Mouse (Mus musculus) stomach, embryonic 15.5 days (tissue): ENCODE measurements around the gene Adgrl1. TPM values are rescaled to one million over a fixed set of nuclear protein-coding genes. Genes with fewer than 3 reads are reported as not detected.
A peak's percentile ranks its signal among the peaks of the same experiment; 100 is the strongest.

Experiments used
- ATAC-seq: fragments of 200-750 bp; cut with Nextera tagmentation; 2 replicates; pipeline ENCODE4 v1.8.0; 2017; ENCODE audit warnings: low read depth, moderate number of reproducible peaks, moderate TSS enrichment; ENCODE audit not compliant: insufficient read depth, low FRiP score
- H3K27ac ChIP-seq: fragments of 300-500 bp; sonication (generic); 2 replicates; pipeline ENCODE4 v1.5.1; 2015; ENCODE audit warnings: mild to moderate bottlenecking, inconsistent platforms
- H3K27me3 ChIP-seq: fragments of 300-500 bp; sonication (generic); replicated peaks from 2 replicates; pipeline ENCODE4 v1.6.1; 2015; ENCODE audit warnings: inconsistent platforms
- H3K36me3 ChIP-seq: fragments of 300-500 bp; sonication (generic); 2 replicates; pipeline ENCODE4 v1.6.1; 2015; ENCODE audit warnings: inconsistent platforms
- H3K4me1 ChIP-seq: fragments of 300-500 bp; sonication (generic); 2 replicates; pipeline ENCODE4 v1.6.1; 2015; ENCODE audit warnings: inconsistent platforms
- H3K4me2 ChIP-seq: fragments of 300-500 bp; sonication (generic); 2 replicates; pipeline ENCODE4 v1.6.1; 2015; ENCODE audit warnings: mild to moderate bottlenecking, inconsistent platforms
- H3K4me3 ChIP-seq: fragments of 300-500 bp; sonication (generic); replicated peaks from 2 replicates; pipeline ENCODE4 v1.5.1; 2015; ENCODE audit warnings: inconsistent platforms
- H3K9ac ChIP-seq: fragments of 300-500 bp; sonication (generic); 2 replicates; pipeline ENCODE4 v1.6.1; 2015; ENCODE audit warnings: inconsistent platforms
- H3K9me3 ChIP-seq: fragments of 300-500 bp; sonication (generic); 2 replicates; pipeline ENCODE4 v1.6.1; 2016; ENCODE audit warnings: inconsistent platforms
- WGBS: fragments of 180-500 bp; shearing (Covaris S2); methylation state at CpG from one replicate; pipeline ENCODE4 v1.1.7; 2015; 5-methylcytosine and 5-hydroxymethylcytosine counted together
- polyA plus RNA-seq: library from polyadenylated mRNA; unstranded; fragments of >200 nt; fragmentation: Nextera tagmentation; extraction: Ambion mirVana; gene quantifications from 2 replicates; pipeline ENCODE4 v1.2.1, GENCODE M21; 2015

The Adgrl1 gene
- polyA plus RNA-seq, 1 experiment from 2014 or later = 17.7 TPM

DNA sequence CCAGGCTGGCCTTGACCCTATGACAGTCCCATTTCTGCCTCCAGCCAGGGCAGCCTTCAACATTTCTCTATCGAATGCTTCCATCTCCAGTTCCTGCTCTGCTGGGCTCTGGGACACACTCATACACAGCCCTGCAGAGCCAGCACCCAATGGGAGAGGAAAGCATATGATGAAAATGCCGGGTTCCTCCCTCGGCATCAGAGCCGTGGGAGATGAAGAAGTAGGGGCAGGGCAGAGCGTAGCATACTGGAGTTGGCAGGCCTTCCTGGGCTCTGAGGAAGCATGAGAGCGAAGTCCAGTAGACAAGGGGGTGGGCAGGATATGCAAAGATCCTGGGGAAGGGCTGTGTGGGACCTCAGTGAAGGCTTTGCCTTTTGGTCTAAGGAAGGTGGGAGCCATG is 8.7 kb downstream of the Adgrl1 start:
- 67% methylated on average over 6 of the region's 6 CpGs for WGBS
- Histone ChIP-seq H3K4me1 (peaks cover 15% of the 10 kb centered on the region), H3K9me3 (no peaks in the 10 kb centered on the region), H3K9ac (no peak overlapping the region), H3K27ac (no peak overlapping the region), H3K27me3 (no peaks in the 10 kb centered on the region), H3K4me3 (no peak overlapping the region), H3K4me2 (no peak overlapping the region), H3K36me3 (no peaks in the 10 kb centered on the region)
- no peak for ATAC-seq

GRCm38 (mm10) chr8:83909311-83909710 is 9.4 kb downstream of the Adgrl1 start:
- peaks cover 11% of the 10 kb centered on the region for H3K4me1 ChIP-seq
- no peak overlapping the region for H3K9ac ChIP-seq
- peak; percentile 32; the same call in 1 of the 2 replicates for ATAC-seq
- no peak overlapping the region for H3K27ac ChIP-seq
- WGBS = 48% methylated on average over 8 of the region's 8 CpGs
- H3K4me2 ChIP-seq = no peak overlapping the region
- H3K27me3 ChIP-seq = no peaks in the 10 kb centered on the region
- no peak overlapping the region for H3K4me3 ChIP-seq
- H3K36me3 ChIP-seq = no peaks in the 10 kb centered on the region
- H3K9me3 ChIP-seq = no peaks in the 10 kb centered on the region

DNA sequence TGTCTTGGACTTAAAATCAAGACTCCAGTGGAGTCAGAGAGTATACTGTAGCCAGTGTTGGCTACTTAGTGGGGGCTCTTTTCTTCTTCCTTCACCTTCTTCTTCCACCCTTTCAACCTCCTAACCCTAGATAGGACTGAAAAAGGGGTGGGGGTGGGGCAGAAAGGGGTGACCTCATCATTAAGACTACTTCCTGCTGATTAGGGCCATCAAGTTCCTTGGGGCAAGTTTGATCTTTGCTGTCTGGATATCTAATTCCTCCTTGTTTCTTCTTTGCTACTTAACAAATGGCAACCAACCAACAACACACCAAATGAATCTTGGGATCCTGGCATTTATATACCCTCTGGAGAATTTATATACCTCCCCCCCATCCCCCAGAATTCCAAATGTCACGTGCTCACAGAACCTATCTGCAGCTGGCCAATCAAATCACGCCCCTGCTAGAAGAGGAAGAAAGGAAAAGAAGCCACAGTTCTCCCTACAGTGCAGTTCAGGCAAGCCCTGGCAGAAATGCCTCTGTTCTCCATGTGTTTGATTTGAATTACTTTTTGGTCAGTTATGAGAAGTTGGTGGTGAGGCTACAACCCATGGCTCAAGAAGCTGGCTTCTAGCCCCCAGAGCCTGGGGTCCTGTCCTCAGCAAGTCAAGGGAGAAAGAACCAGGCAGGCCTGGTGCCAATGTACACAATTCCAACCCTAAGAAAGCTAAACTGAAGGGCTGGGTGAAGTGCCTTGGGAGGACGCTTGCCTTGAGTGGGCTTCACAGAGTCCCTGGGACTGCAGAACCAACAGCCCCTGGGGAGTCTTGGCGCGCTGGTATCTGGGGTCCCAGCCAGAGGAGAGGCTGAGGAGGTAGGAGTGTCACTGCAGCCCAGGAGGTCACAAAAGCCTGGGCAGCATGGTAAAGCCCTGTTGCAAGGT is 12.2 kb downstream of the Adgrl1 start:
- Histone ChIP-seq H3K4me2 (no peak overlapping the region), H3K4me1 (peaks cover 21% of the 10 kb centered on the region; the same call in 1 of the 2 replicates)

GRCm38 (mm10) chr8:83914232-83914631 is 14.3 kb downstream of the Adgrl1 start:
- Histone ChIP-seq H3K27me3 (no peaks in the 10 kb centered on the region), H3K4me2 (no peak overlapping the region), H3K9ac (no peak overlapping the region), H3K9me3 (no peaks in the 10 kb centered on the region), H3K4me1 (peaks cover 13% of the 10 kb centered on the region; the same call in 1 of the 2 replicates), H3K4me3 (no peak overlapping the region), H3K27ac (no peak overlapping the region), H3K36me3 (no peaks in the 10 kb centered on the region)
- WGBS = 78% methylated on average over 3 of the region's 3 CpGs
- no peak for ATAC-seq

More for the DNA sequence above, 12.2 kb downstream of the Adgrl1 start:
- H3K27ac ChIP-seq = no peak overlapping the region
- H3K9me3 ChIP-seq = no peaks in the 10 kb centered on the region
- no peak overlapping the region for H3K4me3 ChIP-seq
- 72% methylated on average over 5 of the region's 5 CpGs for WGBS
- no peaks in the 10 kb centered on the region for H3K27me3 ChIP-seq
- no peak for ATAC-seq
- no peak overlapping the region for H3K9ac ChIP-seq
- no peaks in the 10 kb centered on the region for H3K36me3 ChIP-seq

GRCm38 (mm10) chr8:83914860-83915259 is 15.0 kb downstream of the Adgrl1 start:
- H3K4me3 ChIP-seq = no peak overlapping the region
- WGBS = 57% methylated on average over 5 of the region's 5 CpGs
- ATAC-seq = no peak

GRCm38 (mm10) chr8:83916015-83916414 is 16.1 kb downstream of the Adgrl1 start:
- ATAC-seq = no peak
- WGBS = 72% methylated on average over 5 of the region's 5 CpGs
- H3K9me3 ChIP-seq = no peaks in the 10 kb centered on the region
- H3K4me2 ChIP-seq = no peak overlapping the region
- H3K4me1 ChIP-seq = peaks cover 10% of the 10 kb centered on the region; the same call in 1 of the 2 replicates
- no peaks in the 10 kb centered on the region for H3K27me3 ChIP-seq
- no peak overlapping the region for H3K27ac ChIP-seq
- H3K4me3 ChIP-seq = no peak overlapping the region
- no peak overlapping the region for H3K9ac ChIP-seq
- 0 out of 2 replicates have a peak, but pooled peaks cover 3% of the 10 kb centered on the region for H3K36me3 ChIP-seq

More at GRCm38 (mm10) chr8:83914860-83915259, 15.0 kb downstream of the Adgrl1 start:
- Histone ChIP-seq H3K36me3 (no peaks in the 10 kb centered on the region), H3K27me3 (no peaks in the 10 kb centered on the region), H3K9ac (no peak overlapping the region), H3K4me1 (peaks cover 10% of the 10 kb centered on the region; the same call in 1 of the 2 replicates), H3K4me2 (no peak overlapping the region), H3K9me3 (no peaks in the 10 kb centered on the region), H3K27ac (no peak overlapping the region)

GRCm38 (mm10) chr8:83917566-83917965 is 17.7 kb downstream of the Adgrl1 start:
- Histone ChIP-seq H3K4me1 (peaks cover 10% of the 10 kb centered on the region; the same call in 1 of the 2 replicates), H3K4me3 (no peak overlapping the region), H3K9ac (no peak overlapping the region), H3K9me3 (no peaks in the 10 kb centered on the region), H3K4me2 (no peak overlapping the region), H3K36me3 (0 out of 2 replicates have a peak, but pooled peaks cover 5% of the 10 kb centered on the region), H3K27me3 (no peaks in the 10 kb centered on the region), H3K27ac (no peak overlapping the region)
- no peak for ATAC-seq
- WGBS = 77% methylated on average over 6 of the region's 6 CpGs

GRCm38 (mm10) chr8:83921558-83921957 is 21.7 kb downstream of the Adgrl1 start:
- Histone ChIP-seq H3K27me3 (no peaks in the 10 kb centered on the region), H3K4me2 (no peak overlapping the region), H3K36me3 (peaks cover 19% of the 10 kb centered on the region; the same call in 1 of the 2 replicates), H3K9ac (no peak overlapping the region), H3K4me1 (no peaks in the 10 kb centered on the region), H3K4me3 (no peak overlapping the region), H3K9me3 (no peaks in the 10 kb centered on the region), H3K27ac (no peak overlapping the region)
- WGBS = 65% methylated on average over 3 of the region's 3 CpGs
- no peak; the same call in 1 of the 2 replicates for ATAC-seq

- ATAC-seq = no peak
- WGBS = 89% methylated on average over 8 of the region's 8 CpGs
- H3K4me2 ChIP-seq = no peak overlapping the region
- H3K4me3 ChIP-seq = no peak overlapping the region
- H3K9me3 ChIP-seq = no peaks in the 10 kb centered on the region
- no peak overlapping the region for H3K27ac ChIP-seq
- H3K4me1 ChIP-seq = no peaks in the 10 kb centered on the region
- no peak overlapping the region for H3K9ac ChIP-seq
- H3K36me3 ChIP-seq = peaks cover 21% of the 10 kb centered on the region; the same call in 1 of the 2 replicates
- no peaks in the 10 kb centered on the region for H3K27me3 ChIP-seq
Observed at GRCm38 (mm10) chr8:83922727-83923126, 22.8 kb downstream of the Adgrl1 start.

DNA sequence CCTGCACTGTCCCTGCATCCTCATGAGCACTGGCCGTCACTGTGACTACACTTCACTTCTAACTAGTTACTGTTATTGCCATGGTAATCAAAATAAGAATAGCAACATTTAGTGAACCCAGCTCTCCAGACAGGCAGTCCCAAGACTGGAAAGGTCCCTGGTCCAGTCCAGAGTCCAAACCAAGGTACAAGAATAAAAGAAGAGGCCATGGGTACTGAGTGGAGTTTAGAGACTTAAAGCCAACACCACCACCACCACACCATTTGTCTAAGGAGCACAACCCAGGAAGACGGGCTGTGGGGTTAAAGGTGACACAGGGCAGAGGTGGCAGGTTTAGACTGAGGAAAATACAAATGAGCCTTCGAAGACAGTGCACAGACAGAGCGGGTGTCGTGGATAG is 24.7 kb downstream of the Adgrl1 start:
- Histone ChIP-seq H3K4me2 (no peak overlapping the region), H3K27ac (no peak overlapping the region), H3K4me1 (no peaks in the 10 kb centered on the region), H3K4me3 (no peak overlapping the region), H3K9ac (no peak overlapping the region), H3K27me3 (no peaks in the 10 kb centered on the region), H3K9me3 (no peaks in the 10 kb centered on the region), H3K36me3 (peaks cover 24% of the 10 kb centered on the region; the same call in 1 of the 2 replicates)
- ATAC-seq = no peak
- WGBS = 83% methylated on average over 5 of the region's 5 CpGs

- Histone ChIP-seq H3K9ac (no peak overlapping the region), H3K27ac (no peak overlapping the region), H3K4me1 (no peaks in the 10 kb centered on the region), H3K4me2 (no peak overlapping the region), H3K4me3 (no peak overlapping the region), H3K27me3 (no peaks in the 10 kb centered on the region), H3K36me3 (peaks cover 28% of the 10 kb centered on the region; the same call in 1 of the 2 replicates), H3K9me3 (no peaks in the 10 kb centered on the region)
- no peak for ATAC-seq
- WGBS = 68% methylated on average over 7 of the region's 7 CpGs
Observed at GRCm38 (mm10) chr8:83926266-83926665, 26.4 kb downstream of the Adgrl1 start.

DNA sequence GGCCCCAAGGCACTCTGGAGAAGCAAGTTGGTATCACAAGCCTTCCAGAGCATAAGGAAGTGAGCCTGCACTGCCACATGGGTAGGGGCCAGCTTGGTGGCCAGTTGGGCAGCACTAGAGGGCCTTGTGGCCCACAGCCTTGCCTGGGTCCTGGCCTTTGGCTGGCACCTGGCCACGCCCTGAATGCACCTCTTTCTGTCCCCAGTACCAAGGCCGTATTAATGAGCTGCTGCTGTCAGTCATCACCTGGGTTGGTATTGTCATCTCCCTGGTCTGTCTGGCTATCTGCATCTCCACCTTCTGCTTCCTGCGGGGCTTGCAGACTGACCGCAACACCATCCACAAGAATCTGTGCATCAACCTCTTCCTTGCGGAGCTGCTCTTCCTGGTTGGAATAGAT is 34.3 kb downstream of the Adgrl1 start:
- Histone ChIP-seq H3K4me3 (no peak overlapping the region), H3K27me3 (no peaks in the 10 kb centered on the region), H3K27ac (no peak overlapping the region), H3K9ac (no peak overlapping the region), H3K36me3 (peaks cover 61% of the 10 kb centered on the region), H3K4me1 (no peaks in the 10 kb centered on the region), H3K4me2 (no peak overlapping the region), H3K9me3 (no peaks in the 10 kb centered on the region)
- ATAC-seq = no peak
- 90% methylated on average over 5 of the region's 5 CpGs for WGBS
